Mouse (Mus musculus) CD4-positive, CD25-positive, alpha-beta regulatory T cell, adult 4 months (primary cell): Measurements from ENCODE around the gene Fam160a1. TPM values are rescaled to one million over a fixed set of nuclear protein-coding genes. Genes with fewer than 3 reads are reported as not detected.

Source experiments
- ATAC-seq: one replicate; pipeline ENCODE4 v1.8.0; 2017
- polyA plus RNA-seq, 2 experiments: library from polyadenylated mRNA; unstranded; fragments of 100-300 nt; shearing (Covaris generic); gene quantifications; one replicate each; pipeline ENCODE4 v1.2.1; 2017

Fam160a1 gene
- polyA plus RNA-seq, result 1 to 10 TPM; 3.8 to 8.0 TPM

DNA sequence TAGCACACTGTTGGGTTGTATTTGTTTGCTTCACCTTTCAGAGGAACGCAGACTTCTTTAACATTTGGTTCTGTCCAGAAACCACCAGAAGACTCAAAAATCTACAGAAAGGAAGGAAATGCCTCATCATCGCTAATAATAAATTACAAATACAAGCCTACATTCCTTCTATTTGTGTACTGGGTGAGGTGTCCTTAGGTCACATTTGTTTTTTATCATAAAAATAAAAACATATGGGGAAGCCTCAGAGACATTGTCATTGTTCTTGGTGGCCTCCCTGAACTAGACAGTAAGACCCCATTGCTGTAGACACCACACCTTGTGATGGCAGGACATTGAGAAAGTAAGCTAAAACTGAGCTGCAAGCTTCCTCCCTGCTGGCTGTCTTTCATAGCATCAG is at the start of gene Fam160a1:
Gene Fam160a1 (minus strand): TSS at position 101 of the 400 bp plus-strand sequence.
- no peak for ATAC-seq

DNA sequence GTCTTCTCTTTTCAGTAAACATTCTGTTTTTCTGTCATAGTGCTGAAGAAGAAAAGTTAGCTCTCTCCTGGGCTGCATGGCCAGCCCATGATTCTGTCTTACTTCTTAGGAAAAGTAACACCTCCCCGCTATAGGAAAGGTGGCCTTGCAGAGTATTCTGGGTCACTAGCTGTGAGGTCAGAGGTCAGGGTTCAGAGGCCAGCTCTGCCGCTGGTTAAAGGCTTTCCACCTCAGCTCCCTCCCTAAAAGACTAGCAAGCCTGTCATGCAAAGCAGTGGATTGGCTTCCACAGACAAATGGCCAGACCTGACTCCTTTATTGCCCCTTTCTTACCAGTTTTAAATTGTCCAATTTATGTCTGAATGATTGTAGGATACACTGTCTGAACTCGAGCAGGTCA is 46.9 kb upstream of the Fam160a1 start:
- ATAC-seq, result no peak

DNA sequence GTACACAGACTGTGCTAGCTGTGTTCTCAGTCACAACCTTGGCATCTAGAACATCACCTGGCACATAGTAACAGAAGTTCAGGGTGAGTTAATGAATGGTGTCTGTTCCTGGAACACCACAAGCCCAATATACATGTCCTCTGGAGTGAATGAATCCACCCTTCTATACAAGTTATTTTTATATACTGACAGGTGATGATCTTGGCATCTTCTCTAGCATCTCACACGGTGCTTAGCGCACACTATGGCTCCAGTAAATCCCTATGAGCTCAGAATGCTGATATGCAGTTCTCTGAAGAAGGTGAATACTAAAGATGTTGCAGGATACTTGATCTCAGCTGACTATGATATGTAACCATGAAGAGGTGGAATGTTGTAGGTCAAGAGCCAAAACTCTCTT is 45.8 kb upstream of the Fam160a1 start:
- ATAC-seq, result no peak

DNA sequence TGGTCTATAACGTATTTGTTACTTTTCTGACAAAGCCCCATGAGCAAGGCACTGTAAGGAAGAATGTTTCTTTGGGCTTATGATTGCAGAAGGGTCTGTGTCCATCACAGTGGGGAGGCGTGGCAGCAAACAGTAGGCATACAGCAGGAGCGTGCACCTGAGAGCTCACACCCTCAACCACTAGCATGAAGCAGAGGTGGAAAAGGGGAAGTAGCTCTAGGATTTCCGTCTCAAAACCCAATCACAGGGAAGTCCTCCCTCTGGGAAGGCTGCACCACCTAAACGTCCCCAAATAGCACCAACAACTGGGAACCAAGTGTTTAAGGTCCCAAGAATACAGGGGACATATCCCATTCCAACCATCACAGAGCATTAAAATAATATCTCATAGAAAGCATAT is 43.9 kb upstream of the Fam160a1 start:
- ATAC-seq, result no peak

DNA sequence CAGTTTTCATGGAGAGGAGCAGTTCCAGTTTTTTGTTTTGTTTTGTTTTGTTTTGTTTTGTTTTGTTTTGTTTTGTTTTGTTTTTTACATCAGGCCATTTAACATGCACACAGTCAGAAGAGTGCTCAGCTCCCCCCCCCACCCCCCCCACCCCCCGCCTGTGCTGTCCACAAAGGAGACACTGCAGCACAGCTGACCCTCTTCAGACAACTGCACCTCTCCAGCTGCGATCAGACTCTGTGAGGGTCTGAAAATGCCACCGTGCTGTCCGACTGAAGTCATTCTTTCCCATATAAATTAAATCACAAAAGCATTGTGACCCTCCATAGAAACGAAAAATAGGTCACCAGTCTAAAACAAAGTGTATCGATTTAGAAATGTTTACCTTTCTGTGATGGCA is 42.2 kb upstream of the Fam160a1 start:
- no peak for ATAC-seq

DNA sequence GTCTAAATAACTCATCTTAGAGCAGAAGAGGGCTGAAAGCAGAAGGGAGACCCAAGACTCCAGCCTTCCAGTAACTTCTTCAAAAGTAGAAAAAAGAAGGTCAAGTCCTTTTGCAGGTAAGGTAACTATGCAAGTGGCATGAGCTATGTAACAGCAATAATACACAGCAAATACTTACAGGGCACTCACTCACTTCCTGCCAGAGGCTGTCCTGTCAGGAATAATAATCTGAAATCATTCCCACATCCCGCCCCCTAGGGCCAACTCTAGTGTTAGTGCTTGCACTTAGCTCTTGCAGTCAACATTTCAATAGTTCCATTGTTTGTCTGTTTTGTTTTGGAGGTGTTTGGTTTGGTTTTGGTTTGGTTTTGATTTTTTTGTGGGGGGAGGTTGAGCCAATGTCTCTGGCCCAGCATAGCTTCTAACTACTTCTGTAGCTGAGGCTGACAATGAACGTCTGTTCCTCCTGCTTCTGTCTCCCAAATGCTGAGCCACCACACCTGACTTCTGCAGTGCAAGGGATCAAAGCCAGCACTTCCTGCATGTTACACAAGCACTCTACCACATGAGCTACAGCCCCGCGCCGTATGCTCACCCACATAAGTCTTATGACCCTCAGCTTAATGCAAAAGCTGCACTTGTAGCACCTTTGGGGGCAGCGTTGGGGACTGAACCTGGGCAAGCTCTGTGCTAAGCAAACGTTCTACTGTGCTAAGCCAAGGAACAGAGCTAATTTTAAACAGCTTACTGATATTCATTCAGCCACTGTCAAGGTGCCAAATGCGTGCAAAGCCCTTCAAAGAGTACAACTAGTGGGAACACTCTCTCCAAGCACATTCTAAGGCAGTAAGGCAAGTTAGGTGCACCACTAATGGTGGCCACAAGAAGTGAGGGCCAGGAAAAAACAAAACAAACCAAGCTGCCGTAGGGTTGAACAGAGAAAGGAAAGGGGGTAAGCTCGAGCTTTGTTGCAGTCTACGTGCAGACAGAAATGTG is 41.3 kb upstream of the Fam160a1 start:
- no peak for ATAC-seq

DNA sequence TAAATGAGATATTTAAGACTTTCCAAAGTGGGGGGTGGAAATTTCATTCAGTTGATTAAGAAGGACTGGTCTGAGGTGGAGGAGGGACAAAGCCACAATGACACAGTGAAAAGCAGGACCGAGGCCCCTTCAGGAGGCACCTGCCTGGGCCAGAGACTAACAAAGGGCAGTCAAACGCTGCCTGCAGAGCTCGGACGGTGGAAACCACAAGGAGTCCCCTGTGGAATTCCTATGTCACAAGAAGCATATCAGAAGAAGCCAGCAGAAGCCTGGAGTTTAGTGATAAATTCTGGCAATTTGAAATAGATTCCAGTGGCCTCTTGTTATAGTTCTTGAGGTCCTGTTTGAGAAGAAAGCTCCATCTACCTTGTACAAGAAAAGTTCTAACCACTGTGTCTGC is 40.0 kb upstream of the Fam160a1 start:
- ATAC-seq, result no peak

DNA sequence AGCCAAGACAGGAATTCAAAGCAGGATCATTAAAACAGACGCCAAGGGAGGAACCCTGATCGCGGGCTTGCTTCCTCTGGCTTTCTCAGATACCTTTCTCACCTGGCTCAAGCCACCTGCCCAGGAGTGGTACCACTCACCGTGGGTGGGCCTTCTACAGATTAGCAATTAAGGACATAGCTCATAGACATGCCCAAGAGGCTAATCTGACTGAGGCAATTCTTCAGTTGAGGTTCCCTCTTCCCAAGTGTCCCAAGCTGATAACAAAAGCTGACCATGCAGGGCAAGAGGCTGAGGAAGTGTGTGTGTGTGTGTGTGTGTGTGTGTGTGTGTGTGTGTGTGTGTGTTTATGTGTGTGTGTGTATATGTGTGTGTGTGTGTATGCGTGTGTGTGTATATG is 38.9 kb upstream of the Fam160a1 start:
- no peak for ATAC-seq

DNA sequence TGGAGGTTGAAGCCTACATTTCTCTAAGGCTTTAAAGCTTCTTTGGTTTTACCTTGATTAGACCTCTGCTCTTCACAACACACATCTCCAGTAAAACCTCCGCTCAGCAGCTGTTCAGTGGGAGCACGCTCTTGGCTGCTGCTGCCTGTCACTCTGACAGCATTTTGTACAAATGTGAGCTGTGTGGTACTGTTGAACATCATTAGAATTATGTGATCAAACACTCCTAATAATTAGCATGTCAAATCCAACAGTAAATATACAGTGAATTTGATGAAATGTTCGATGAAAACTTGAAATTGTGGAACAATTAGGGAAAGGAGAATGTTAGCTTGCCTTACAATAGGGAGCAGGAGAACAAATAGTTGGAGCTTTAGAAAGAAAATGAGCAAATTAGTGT is 38.0 kb upstream of the Fam160a1 start:
- no peak for ATAC-seq

DNA sequence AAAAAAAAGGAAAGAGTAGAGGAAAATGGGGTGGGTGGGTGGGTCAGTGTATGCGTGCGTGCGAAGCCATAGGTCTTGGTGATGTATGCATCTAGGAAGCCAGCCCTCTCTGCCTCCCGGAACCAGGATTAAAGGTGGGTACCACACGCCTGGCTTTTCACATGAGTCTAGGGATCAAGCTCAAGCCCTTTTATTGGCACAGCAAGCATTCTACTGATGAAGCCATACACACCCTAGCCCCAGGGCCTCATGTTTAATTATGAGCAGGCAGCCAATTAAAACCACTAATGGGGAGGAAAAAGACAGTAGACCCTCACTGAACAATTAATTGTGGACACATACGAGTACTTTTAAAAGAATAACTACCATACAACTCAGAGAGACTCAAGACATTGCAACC is 37.1 kb upstream of the Fam160a1 start:
- ATAC-seq, result no peak

DNA sequence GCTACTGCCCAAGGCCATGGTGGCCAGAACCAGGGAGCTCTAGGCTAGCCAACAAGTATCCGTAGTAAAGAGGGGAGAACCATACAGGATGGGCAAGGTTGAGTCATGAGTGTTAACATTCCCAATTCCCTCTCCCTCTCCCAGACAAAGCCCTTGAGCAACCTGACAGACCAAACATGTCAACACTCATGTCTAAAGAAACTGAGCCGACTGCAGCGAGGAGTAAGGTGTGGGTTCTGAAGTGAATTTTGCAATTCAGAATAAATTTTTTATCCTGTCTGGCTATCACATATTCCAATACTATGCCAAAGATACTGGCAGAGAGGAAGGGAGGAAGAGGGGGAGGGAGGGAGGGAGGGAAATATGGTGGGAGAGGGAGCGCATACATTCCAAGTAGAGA is 36.6 kb upstream of the Fam160a1 start:
- ATAC-seq, result no peak

DNA sequence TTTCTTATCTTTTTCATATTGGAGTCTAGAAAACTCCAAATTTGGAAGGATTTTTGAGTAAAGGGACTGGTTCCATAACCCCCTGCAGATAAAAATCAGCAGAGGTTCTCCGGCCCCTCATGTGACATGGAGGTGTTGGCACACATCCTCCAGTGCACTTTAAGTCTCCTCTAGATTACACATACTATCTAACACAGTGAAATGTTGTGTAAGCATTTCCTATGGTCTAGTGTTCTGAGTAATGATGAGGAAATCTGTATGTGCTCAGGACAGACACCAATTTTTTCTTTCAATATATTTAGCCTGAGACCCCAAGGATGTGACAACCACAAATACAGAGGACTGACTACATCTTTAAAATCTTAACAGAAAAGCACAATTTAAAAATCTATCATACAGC is 33.0 kb upstream of the Fam160a1 start:
- no peak for ATAC-seq

DNA sequence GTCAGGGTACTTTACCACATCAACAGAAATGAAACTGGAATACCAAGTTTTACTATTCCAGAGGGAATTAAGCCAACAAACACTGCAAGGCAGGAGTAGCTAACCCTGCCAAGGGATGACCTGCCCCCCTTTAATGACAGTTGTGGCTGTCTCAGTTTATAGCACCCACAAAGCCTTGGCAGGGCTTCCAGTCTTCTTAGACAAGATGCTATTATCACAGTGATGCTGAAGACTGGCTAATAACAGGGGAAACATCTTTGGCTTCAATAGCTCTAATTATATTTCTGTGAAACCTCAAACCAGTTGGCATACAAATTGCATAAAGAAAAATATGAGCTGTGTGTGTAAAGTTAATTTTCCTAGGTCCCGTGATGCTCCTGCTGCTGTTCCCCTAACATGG is 29.2 kb upstream of the Fam160a1 start:
- ATAC-seq, result no peak

DNA sequence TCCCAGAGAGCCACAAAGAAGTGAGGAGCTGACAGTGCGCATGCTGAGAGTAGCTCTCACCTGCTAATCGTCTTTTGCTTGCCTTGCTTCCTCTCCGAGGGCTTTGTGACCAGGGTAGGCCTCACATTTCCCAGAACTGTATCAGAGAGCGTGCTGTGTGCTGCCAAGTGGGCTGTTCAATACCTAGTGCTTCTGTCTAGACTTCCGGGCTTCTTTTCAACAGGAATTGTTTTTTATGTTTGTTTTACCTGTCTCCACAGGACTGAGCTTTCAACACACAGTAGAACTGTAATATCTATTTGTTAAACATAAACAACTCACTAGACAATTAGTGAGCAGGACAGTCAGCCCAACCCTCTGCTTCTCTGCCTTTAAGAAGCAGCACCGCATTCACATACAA is 28.2 kb upstream of the Fam160a1 start:
- ATAC-seq, result no peak

DNA sequence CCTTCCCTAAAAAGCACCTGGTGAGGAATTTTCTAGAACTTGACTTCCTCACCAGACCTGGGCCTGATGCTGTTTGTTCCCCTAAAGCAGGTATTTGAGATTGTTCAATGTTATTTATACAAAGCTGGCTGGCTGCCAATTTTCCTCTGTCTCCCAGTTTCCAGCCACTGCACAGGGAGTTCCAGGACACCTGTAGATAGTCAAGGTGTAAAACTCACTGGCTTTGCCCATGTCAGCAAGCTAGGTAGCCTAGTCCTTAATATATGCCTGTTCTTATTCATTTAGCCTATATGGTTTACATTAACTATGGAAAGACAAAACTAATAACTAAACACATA is 25.8 kb upstream of the Fam160a1 start:
- ATAC-seq, result no peak

DNA sequence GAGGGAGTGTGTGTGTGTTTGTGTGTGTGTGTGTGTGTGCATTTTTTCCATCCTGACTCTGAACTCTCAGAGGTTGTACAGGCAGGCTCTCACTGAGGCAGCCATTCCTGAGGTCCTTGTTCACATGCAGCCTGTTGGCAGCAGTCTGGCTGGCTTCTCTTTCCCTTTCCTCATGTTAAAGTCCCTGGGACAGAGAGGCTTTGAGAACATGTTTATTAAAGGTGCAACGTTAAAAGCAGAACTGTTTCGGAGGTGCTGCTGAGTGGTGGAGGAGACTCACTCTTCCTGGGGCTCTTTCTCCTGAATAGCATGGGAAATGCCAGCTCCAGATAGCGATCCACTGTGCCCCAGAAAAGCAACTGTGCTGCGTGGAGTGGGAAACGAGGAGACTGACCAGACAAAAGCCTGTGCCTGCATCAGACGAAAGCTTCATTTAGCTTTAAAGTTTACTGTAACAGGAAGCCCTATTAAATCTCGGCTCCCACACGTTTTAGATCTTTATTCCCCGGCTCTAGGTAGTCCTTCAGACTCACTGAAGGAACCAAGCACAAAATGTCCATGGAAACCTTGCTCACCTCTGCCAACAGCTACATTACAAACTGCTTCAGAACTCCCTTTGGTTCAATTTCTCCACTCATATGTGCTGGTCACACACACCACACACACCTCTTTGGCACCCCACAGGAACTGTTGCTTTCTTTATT is 25.2 kb upstream of the Fam160a1 start:
- no peak for ATAC-seq

DNA sequence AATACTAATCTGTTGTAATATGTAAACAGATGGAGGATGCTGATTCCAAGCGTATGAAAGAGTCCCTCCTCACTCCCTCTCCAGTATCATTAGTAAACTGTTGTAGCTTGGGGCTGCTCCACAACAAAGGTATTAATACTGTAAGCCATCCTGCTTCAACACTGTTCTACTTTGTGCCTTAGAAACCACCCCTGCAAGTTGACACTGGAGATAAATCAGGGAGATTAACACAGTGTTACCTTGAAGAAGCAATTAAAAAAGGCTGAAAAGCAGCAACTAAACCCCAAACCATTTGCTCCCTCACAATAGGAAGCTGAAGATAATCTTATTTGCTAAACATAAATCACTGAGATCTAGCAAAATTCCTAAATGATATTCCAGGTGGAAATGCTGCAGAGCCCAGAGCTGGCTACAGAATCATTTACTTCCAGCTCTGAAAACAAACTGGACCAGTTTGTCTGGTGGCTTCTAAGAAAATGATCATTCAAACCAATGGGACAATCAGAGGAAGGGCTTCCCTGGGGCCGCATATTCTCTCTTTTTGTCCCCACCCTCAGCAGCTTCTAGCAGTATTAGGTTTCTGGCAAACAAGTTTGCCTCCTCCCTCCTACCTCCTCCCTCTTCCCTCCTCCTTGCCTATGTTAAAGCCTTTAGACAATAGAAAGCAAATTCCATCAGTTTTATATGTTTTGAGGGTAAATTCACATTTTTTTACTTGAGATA is 24.5 kb upstream of the Fam160a1 start:
- ATAC-seq, result no peak

DNA sequence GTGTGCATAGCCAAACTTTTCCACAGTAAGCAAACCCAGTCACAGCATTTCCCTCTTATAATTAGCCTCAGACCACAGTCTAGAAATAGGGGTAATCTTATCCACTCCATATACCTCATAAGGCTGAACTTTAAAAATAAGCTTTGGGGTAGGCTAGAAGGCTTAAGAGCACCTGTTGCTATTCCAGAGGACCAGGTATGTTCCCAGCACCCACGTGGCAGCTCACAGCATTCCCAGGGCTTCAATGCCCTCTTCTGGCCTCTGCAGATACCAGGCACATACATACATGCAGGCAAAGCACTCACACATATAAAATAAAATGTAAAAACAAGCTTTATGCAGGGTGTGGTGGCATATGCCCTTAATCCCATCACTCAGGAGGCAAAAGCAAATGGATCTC is 16.5 kb upstream of the Fam160a1 start:
- no peak for ATAC-seq

DNA sequence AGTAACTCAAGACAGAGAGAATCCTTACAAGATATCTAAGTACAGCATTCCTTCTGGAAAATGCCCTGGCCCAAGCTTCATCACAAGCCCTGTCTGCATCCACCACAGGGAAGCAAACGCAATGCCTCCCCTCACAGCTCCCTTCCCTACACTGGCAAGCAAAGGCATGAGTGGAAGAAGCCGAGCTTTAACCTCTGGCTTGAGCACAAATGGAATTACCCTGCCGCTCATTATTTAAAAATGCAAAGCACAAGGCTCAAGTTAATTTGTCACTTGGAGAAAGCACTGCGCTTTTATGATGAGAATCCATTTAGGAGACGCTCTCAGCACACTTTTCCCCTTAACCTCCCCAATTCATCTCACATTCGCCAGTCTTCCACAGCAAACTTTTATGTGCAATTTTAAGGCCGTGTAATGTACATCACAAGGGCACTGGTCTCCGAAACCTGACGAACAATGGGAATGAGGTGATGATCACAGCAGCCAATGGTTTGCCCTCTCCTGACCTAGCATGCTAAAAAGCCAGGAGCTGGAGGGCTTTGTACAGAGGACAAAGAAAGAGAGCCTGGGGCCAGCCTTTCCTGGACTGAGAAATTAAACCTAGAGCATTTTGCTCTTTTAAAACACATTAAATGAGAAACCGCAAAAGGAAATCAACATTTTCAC is 15.5 kb upstream of the Fam160a1 start:
- no peak for ATAC-seq

DNA sequence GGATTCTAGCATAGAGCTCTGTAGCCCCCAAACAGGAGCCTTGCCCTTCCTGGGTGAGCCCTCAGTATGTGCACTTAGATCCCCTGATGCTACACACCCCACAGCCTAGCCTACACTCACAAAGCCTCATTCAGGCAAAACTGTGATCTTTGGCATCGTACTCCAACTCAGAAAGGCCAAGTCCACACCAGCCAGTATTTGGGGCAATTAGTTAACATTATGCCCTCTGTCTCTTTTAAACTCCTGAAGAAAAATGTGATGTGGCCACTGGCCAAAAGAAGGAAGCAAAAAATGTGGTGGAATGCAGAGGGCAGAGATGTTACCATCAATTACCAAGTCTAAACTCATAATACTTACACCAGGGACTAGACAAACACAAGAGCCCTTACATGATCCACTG is 14.7 kb upstream of the Fam160a1 start:
- ATAC-seq, result no peak

DNA sequence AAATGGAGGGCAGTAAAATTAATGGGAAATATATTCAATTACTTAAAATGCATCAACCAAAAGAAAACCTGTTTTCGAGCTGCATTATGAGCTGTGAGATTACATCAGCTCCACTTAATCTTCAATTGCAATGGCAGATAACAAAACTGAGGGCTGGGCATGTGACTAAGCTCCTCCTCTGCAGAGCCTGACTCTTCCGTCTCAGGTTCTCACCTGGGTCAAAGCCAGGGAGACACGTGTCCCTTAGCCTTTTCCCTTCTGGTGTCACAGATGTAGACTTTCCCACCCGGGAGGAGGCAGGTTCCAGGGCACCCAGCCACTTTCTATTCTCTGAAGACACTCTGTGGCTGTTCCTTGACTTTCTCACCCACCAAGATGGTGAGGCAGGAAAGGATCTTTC is 12.0 kb upstream of the Fam160a1 start:
- no peak for ATAC-seq

DNA sequence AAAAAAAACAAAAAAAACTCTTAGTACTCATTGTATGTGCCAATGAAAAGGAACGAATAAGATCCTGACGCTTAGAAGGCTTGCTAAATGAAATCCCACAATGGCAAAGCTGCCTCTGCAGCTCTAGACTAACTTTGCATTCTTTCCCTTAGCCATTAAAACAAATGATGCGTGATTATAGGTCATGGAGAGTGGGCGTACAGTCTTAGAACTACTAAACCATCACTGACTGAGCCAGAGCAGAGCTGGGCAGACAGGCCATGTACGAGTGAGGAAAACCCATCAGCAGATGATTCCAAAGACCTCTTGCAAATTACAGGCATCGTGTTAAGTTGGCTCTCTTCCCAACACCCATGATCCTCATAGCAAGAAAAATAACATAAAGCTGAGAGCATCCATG is 10.7 kb upstream of the Fam160a1 start:
- no peak for ATAC-seq

DNA sequence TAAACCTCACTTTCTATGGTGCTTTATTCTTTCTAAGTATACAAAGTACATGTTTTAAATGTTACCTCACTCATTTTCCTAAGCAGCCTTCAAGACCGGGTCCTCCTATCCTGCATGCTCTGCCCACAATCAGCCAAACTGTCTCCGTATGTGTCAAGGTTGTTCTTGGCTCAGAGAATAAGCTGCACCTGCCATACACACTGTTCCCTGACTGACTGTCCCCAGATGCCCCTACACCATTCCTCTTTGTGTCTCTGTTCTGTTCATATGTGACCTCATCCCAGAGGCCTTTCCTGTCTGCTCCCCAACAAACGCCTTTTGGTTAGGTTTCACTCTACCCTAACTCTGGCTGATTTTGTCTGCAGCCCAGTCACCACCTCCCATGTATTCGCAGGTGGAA is 10.2 kb upstream of the Fam160a1 start:
- no peak for ATAC-seq
